Mouse (Mus musculus) thymus, postnatal 25 days (tissue): ENCODE measurements around the gene Slc39a3.
"Not testable (repeated sequence)": the region's sequence is repeated elsewhere in the genome, so short reads cannot be mapped to it uniquely, and the experiment has no call there.

ENCODE experiments used
- DNase-seq: peaks from one replicate; pipeline ENCODE4 v3.0.0; 2022

Gene Slc39a3

DNA sequence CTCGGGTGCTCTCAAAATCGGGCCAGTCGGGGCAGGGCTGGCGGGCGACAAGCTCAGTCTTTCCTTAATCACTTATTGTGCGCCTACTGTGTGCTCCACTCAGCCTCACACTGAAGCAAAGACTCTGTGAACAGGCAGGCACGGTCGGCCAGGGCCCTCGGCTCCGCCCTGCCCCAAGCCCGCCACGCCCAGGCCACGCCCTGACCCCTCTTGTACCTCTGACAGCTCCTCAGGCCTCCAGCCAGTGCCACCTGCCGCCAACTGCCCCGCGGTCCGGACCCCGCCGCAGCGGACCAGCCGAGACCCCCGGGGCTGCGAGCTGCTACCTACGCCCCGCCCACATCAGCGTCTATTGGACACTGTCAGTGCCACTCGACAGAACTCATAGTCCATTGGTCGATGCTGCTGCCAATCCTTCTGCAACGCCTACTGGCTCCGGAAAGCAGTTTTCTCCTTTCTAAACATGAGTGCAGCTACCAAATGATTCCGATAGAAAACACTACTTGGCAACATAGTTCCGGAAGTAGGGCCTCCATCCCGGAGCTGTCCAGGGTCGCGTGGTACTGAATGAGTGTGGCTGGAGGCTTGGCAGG is at the start of gene Slc39a3:
TSS of gene Slc39a3 (minus strand) at position 439 of the 593 bp plus-strand sequence.
- DNase-seq = peak; percentile 99

DNA sequence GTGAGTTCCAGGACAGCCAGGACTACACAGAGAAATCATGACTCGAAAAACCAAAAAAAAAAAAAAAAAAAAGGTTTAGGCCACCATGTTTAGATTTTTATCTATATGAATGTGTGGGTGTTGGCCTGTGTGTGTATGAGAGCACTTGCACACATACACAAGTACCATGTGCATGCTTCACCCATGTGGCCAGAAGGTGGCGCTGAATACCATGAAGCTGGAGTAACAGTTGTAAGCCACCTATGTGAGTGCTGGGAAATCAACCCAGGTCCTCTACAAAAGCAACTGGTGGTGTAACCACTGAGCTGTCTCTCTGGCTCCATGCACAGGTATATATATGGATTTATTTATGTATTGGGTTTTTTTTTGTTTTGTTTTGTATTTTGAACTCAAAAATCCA is 49.8 kb upstream of the Slc39a3 start:
- peak; percentile 47 for DNase-seq

DNA sequence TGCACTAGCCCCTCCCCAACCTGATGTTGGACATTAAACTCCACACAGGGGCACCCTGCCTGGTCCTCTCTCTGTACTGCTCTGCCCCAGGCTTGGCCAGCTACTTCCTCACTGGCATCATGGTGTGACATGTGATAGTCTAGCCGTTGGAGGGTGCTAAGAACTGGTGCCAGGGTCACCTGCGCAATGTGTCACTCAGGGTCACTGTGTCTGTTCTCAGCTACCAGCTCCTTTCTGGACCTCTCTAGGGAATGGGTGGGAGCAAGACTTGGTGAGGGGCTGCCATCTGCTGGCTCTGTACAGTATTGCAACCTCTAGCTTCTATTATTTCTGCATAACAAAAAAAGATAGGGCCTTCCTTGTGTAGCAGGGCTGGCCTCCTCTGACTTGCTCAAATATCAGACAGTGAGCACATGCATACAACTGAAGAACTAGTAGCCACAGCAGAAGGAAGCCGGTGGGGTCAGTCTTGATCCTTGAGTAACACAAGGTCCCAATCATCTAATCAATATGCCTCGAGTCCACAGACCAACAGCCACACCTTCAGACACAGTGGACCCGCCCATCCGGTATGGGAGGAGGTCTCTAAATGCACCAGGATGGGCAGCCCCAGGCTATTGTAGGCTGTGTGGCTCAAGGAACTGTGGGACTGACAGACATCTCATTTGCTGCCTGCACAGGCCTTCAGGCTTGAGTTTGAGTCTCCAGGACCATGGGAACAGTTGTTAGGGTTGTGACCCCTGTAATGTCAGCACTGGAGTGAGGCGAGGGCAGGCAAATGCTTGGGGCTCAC is 45.1 kb upstream of the Slc39a3 start:
- DNase-seq = peak; percentile 77

DNA sequence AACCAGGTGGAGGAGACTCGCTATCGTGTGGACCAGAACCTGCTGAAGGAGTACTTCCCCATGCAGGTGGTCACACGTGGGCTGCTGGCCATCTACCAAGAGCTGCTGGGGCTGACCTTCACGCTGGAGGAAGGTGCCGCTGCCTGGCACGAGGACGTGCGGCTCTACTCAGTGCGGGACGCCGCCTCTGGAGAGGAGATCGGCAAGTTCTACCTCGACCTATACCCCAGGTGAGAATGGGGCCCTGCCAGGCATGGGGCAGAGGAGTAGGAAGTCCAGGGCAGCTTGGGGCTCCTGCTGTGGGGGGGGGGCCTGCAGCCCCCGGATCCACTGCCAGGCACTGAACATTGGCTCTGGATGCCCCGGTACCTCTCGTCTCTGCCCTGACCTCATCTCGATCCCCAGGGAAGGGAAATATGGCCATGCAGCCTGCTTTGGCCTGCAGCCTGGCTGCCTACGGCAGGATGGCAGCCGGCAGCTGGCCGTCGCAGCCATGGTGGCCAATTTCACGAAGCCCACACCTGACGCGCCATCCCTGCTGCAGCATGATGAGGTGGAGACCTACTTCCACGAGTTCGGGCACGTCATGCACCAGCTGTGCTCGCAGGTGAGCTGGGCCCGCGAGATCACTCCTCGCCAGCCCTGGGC is 42.9 kb upstream of the Slc39a3 start:
- DNase-seq = no peak

DNA sequence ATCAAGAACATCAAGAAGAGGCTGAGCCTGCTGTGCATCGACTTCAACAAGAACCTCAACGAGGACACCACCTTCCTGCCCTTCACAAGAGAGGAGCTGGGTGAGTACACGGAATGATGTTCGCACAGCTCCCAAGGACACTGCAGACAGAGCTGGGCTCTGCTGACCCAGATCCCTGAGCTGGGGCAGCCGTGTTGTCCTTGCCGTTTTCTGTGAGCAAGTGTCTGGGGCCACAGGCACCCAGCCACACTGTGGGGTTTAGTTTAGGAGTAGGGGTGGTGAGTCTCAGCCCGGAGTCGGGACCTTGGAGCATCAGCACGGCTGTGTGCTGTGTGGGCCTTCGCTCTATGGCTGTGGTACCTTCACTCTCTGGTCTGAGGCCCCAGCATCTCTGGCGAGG is 40.7 kb upstream of the Slc39a3 start:
- DNase-seq = no peak

DNA sequence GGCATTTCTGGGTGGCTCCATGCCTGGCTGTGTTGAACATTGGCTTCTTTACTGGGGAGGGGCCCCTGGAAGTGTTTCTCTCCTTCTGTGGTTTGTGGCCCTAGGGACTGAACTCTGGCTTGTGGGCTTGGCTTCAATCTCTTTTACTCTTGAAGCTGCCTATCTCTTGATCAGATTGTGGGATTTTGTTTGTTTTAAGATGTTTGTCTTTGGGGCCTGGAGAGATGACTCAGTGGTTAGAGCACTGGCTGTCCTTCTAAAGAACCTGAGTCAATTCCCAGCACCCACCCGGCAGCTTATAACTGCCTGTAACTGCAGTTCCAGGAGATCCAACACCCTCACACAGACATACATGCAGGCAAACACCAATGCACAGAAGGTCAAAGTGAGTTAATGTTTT is 39.1 kb upstream of the Slc39a3 start:
- no peak for DNase-seq

DNA sequence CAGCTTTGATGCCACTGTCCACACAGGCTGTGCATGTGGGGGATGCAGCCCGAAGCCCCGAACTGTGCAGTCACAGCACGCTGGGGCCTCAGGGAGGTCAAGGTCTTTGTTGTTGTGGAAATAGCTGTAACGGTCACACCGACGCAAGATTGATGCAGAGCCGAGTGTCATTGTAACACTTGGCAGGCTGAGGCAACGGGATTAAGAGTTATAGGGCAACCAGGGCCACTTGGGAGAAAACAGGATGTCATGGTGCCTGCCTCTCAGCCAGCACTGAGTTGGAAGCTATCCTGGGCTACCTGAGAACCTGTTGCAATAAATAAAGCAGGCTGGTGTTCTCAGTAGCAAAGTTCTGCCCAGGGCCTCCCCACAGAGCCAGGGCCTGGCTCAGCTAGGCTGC is 38.5 kb upstream of the Slc39a3 start:
- no peak for DNase-seq

DNA sequence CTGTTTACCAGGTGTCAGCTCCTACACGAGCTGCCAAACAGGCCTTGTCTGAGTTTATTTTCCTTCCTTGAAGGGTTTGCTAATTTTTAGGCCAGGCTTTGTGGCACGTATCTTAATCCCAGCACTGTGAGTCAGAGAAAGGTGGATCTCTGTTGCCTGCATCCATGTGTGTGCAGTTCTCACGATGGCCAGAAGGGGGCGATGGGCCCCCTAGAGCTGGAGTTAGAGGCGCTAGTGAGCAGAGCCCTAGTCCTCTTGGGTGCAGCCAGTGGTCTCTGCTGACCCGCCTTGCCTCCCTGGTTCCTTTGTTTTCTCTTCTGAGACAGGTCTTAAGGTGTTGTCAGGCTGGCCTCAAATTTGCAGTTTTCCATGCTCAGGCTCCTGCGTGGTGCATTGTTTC is 36.2 kb upstream of the Slc39a3 start:
- peak; percentile 33 for DNase-seq

DNA sequence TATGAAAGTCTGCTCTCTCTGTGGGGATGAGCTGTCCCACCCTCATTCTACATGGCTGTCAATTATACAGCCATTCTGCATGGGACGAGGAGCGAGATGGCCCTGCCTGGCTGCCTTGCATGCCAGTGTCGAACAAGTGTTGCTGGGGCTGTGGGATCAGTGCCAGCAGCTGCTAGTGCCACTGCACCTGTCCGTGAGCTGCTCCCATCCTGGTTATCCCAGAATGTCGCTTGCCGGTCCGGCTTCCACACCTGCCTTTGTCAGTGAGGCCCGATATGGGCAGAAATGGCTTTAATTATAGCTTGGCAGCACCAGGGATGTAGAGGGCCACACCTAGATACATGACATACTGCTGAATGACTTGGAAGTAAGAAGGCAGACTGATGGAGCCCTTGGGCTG is 35.1 kb upstream of the Slc39a3 start:
- DNase-seq = no peak

DNA sequence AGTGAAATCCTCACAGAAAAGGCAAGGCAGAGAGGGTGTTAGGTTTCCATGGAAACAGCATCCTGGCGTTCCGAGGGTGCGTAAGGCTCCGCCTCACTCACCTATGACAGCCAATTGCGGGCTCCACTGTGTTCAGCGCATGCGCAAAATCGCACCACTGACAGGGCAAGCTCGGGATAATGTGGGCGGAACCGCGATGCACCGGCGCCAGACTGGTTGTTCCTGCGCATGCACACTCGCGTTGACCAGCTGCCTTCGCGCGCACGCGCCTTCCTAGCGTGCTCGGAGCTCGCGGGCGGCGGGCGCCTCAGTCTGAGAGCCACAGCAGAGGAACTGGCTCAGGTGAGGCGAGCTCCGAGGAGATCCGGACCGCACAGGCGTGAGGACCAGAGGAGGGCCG is 32.6 kb upstream of the Slc39a3 start, which contains the start of gene Thop1:
TSS of gene Thop1 (plus strand) at position 200 of the 400 bp plus-strand sequence.
- DNase-seq = peak; percentile 95

DNA sequence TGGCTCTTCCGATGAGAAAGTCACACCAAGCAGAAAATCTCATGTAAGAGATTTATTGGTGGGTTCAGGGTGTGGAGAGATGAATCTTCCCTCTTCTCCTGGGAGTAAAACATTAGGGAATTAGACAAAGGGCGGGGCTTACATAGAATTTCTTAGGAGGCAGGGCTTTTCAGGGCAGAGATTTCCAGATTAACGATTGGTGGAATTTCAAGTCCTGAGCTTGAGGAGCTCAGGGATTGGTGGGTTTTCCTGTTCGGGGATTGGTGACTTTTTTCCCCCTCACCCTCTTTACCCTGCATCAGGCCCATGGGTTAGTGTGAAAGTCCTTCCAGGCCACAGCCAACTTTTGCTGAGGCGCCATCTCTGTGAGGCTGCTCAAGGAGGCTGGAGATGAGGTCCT is 31.5 kb upstream of the Slc39a3 start:
- DNase-seq = no peak

DNA sequence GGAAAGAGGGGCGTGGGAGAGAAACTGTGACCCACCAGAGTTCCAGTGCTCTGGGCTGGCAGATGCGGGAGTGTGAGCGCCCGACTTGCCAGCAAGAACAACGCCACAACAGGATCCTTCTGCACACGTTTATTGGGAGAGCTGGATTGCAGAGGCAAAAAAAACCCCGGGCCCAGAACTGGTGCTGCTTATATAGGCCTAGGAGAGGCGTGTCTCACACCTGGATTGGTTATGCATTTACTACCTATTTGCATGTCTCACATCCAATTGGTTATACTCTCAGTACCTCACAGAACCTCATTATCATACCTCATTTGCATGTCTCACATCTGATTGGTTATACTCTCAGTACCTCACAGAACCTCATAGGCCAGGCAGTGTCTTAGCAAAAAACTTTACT is 27.3 kb upstream of the Slc39a3 start:
- not testable (repeated sequence) for DNase-seq

DNA sequence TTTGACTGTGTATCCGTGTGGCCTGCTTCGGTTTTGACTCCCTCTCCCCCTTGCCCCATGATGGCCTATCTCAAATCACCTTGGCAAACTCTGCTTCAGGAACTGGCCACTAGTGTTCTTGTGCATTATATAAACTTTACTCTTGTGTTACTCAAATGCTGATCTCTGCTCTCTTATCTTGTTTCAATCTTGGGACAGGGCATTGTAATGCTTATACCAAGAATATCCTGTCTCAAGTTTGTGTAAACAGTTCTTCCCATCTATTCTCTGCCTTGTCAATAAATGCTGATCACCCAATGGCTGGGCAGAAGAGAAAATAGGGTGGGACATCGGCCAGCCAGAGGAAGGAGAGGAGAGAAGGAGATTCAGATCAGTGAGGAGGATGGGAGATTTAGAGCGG is 25.5 kb upstream of the Slc39a3 start:
- DNase-seq = no peak

DNA sequence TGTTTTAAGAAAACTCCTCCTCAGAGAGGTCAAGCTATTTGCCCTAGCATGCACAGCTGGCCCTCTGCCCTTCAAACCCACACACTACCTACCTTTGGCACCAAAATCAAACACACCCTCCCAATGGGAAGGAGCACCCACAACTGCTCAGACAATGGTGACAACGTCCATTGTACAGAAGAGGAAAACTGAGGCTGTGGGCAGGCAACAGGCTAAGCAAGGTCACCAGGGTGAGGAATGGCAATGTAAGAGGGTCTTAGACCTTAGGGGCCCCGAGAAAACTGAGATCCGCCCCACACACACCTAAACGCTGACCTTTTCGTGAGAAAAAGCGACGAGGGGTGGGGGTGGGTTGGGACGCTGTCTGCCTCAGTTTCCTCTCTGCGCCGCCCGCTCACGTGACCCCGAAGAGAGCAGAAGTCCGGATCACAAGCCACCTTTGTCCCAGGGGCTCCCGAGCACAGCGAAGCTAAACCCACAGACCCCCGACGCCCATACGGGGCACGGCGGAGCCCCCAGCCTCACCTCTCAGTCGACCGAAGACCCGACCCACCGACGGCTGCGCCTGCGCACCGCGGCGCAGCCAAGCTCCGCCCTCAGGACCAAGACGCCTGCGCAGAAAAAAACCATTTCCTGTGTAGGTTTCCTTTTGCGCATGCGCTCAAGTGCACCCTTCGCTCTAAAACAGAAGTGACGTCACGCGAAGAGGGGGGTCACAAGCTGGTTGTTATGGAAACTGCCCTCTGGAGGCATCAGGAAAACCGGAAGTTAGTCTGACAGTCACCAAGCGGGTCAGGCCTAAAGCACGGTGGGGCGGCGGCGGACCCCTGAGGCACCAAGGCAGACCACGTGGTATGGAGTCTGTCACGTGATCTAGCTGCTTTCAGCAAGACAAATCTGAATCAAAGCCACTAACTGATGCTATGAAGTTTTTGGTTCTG is 22.6 kb upstream of the Slc39a3 start, which contains the start of gene Sgta:
TSS of gene Sgta (minus strand) at position 579 of the 941 bp plus-strand sequence.
- DNase-seq = peak; percentile 97

DNA sequence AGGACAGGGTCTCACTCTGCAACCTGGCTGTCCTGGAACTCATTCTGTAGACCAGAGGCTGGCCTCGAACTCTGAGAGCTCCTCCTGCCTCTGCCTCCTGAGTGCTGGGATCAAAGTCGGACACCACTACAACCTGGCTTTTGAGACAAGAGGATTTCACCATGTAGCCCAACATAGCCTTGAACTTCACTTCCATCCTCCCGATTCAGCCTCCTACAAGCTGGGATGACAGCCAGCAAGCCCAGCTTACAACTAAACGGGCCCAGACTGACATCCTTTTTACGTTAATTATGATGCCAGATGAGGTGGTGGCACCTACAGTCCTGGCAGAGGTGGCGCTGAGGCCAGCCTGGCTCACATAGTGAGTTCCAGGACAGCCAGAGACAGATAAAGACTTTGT is 21.7 kb upstream of the Slc39a3 start:
- DNase-seq = no peak

DNA sequence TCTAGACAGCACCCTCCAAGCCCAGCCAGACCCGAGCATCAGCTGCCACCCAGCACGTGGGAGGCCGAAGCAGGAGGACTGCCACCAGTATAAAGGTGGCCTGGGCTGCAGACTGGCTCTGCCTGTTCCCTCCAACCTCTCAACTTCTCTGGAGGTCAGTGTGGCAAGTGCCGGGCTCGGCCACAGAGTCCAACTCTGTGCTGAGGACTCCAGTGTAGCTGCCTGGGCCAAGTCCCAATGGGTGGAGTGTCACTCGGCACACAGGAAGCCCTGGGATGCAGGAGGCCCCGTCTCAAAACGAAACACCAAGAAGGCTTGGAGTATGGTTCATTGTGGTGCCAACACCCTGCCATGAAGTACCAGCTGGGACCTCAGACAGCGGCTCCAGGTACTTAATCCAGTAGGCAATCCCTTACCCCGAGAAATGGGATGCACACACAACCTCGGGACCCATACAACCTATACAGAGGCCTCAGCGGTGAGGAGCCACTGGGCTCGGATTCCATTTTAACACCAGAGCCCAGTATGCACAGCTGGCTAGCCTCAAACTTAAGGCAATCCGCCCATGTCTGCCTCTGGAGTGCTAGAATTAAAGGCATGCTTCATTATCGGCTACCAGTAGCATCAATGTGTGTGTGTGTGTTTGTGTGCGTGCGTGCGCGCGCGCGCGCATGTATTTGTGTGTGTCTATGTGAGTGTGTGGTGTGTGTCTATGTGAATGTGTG is 20.3 kb upstream of the Slc39a3 start:
- DNase-seq = no peak

DNA sequence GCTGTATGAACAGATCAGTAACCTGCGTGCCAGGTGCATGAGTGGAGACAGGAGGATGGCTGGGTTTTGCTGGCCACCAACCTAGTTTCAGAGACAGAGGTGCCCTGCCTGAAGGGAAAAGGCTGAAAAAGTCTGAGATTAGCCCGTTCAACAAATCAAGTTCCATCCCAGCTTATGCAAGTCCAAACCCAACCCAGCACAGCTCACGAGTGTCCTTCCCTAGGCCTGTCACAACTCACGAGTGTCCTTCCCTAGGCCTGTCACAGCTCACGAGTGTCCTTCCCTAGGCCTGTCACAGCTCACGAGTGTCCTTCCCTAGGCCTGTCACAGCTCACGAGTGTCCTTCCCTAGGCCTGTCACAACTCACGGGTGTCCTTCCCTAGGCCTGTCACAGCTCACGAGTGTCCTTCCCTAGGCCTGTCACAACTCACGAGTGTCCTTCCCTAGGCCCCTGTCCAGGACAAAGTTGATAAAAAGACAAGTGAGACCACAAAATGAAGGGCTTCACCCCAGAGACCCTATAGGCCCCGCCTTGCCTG is 18.6 kb upstream of the Slc39a3 start:
- not testable (repeated sequence) for DNase-seq

DNA sequence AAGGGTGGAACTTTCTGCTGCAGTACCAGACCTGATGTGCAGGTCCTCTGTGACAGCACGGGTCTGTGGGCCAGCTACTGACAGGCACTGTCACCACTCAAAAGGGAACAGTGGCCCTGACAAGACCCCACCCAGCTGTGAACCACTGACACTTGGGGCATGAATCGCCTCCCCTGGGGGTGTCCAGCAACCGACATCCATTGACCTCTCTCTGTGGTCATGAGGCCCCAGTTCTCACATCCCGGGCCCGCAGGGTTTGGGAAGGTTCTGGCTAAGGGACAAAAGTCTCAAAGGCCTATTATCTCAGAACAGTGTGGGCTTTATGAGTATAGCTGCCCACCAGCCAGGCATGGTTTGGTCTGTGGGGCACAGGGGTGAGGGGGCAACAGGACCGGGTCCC is 17.9 kb upstream of the Slc39a3 start:
- no peak for DNase-seq

DNA sequence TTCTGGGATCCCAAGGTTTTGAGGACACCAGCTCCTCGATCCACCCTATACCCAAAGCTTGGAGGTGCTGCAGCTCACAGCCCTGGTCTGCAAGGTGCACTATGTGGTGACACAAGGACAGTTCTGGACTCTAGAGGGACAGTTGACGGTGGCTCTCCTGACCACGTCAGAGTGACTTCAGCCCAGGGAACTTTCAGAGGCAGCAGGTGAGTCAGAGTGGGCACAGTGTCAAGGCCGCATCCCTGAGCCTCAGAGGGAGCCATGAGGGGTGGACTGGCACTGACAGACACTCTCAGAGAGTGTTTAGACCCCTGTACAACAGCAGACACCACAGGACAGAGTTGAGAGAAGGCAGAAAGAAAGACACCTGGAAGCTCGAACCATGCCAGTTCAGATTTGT is 15.4 kb upstream of the Slc39a3 start:
- no peak for DNase-seq

DNA sequence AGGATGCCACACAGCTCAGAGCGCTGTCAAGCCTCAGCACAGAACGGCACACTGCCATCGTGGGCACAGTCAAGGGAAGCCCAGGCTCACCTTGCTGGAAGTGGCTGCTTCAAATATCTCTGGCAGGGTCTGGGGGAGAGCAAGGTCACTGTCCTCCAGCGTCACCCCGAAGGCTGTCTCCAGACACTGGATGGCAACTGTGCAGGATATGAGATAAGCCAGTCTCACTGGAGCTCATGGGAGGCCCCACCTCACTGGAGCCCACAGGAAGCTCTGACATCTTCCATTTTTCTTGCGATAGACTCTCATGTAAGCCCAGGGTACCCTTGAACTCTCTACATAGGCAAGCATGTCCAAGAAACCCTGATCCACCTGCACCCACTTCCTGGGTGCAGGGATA is 13.9 kb upstream of the Slc39a3 start:
- no peak for DNase-seq

DNA sequence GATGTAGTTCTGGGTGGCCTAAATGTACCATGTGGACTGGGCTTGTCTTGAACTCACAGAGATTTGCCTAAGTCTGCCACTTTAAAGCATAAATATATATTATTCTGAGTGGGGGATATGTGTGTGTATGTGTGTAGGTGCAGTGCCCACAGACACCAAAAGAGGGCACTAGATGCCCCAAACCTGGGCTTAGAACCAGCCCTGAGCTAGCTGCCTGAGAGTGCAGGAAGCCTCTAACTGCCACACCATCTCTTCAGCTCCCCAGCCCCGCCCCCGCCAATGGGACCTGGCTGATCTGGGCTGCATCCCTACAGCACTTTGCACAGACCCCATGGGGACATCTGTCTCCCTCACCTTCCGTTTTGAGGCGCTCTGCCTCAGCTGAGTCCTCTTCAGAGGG is 13.4 kb upstream of the Slc39a3 start:
- DNase-seq = peak; percentile 44

DNA sequence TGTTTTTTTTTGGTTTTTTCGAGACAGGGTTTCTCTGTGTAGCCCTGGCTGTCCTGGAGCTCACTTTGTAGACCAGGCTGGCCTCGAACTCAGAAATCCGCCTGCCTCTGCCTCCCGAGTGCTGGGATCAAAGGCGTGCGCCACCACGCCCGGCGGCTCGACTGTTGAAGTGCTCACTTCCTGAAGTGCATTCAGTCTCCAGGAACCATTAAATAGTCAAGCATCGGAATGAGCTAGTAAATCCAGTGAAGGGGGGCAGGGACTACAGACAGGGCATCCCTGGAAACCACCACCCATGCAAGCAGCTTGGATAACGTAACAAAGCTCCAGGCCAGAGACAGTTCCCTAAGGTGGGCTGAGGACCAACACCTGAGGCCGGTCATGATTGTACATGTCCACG is 8.0 kb upstream of the Slc39a3 start:
- not testable (repeated sequence) for DNase-seq
